ENCODE assay signal across 8 mouse cellular contexts in the genomic region with DNA sequence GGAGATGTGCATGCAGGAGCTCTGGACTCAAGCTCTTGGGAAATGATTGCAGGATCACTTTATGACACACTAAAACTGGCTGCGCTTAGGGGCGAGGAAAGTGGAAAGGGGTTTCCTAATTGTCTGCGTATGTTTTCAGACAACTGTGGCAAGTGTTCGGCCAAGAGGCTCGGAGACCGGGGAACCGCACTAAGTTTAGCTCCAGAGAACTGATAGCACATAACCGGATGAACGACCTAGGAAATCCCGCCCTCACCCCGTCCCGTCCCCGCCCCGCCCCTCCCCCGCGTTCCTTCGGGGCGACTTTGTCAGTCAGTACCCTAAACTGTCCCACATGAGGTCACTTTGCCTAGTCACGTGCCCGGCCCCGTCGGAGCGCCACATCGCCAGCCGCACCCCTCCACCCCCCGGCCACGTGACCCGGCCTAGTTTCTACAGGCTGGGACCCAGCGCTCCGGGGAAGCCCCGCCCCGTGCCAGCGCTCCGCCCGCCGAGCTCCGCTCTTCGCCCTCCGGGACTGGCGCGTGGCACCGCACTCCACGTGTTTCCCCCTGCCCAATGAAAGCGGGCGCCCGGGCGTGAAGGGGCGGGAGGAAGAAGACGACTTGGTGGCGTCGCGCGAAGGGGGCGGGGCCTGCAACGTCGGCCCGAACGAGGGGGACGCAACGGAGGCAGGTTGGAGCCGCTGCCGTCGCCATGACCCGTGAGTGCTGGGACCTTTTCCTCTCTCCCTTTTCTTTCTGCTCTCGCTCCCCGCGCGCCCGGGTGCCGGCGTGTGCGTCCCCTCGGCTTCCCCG. TPM values are rescaled to one million over a fixed set of nuclear protein-coding genes. Genes with fewer than 3 reads are reported as not detected.
DNase-seq lines count a peak whose midpoint lies in the region; ATAC-seq lines count a peak whose summit lies in the region.

TSS of gene Serf2 (plus strand) at position 457 of the 797 bp plus-strand sequence.

- H3K27me3 ChIP-seq in heart, embryonic 14.5 days (ENCODE audit: control insufficient read depth, insufficient read depth, low read length) = no peaks in the 10 kb centered on the region
- H3K27me3 ChIP-seq in liver, embryonic 13.5 days = no peaks in the 10 kb centered on the region
- no peaks in the 10 kb centered on the region for H3K27me3 ChIP-seq in stomach, embryonic 16.5 days (ENCODE audit: control insufficient read depth, insufficient read depth, low read length)

- peak within 1 kb of the TSS; percentile 98 to 99 for H3K4me3 ChIP-seq in heart, embryonic 14.5 days (ENCODE audit: control insufficient read depth in 1 of 2, insufficient read depth in 1 of 2, low read depth in 1 of 2, low read length in 2 of 2)
- H3K4me3 ChIP-seq in liver, embryonic 13.5 days (replicated peaks) = peak within 1 kb of the TSS; percentile 100
- H3K4me3 ChIP-seq in stomach, embryonic 16.5 days (replicated peaks; ENCODE audit: low read length) = peak within 1 kb of the TSS; percentile 94

- under 1% methylated on average over 61 of the region's 74 CpGs for WGBS in heart, embryonic 14.5 days
- under 1% methylated on average over 70 of the region's 74 CpGs for WGBS in liver, embryonic 13.5 days (ENCODE audit: insufficient replicate concordance)
- under 1% methylated on average over 68 of the region's 74 CpGs for WGBS in stomach, embryonic 16.5 days

- H3K36me3 ChIP-seq in heart, embryonic 14.5 days (ENCODE audit: control insufficient read depth, insufficient read depth, low read length) = peaks cover 30% of the 10 kb centered on the region
- H3K36me3 ChIP-seq in liver, embryonic 13.5 days = peaks cover 26% of the 10 kb centered on the region
- no peaks in the 10 kb centered on the region for H3K36me3 ChIP-seq in stomach, embryonic 16.5 days (ENCODE audit: control insufficient read depth, insufficient read depth, low read length)

- peak; percentile 95 for DNase-seq in c-Kit-negative CD71-positive TER-119-positive erythroid progenitor cells, embryonic 14.5 days (ENCODE audit: low read depth, low spot score)
- DNase-seq in fibroblast of lung, adult 2 months (ENCODE audit: low read depth) = peak; percentile 96
- peak; percentile 100 for DNase-seq in kidney, postnatal 14 days
- peak; percentile 100 for DNase-seq in liver, embryonic 13.5 days
- DNase-seq in neural tube, embryonic 10.5 days (ENCODE audit: extremely low spot score, low spot score) = peak; percentile 99

- no peaks in the 10 kb centered on the region for H3K9me3 ChIP-seq in heart, embryonic 14.5 days (ENCODE audit: control insufficient read depth, low read length)
- H3K9me3 ChIP-seq in liver, embryonic 13.5 days (replicated peaks) = no peaks in the 10 kb centered on the region
- H3K9me3 ChIP-seq in stomach, embryonic 16.5 days (replicated peaks; ENCODE audit: control insufficient read depth, low read length) = no peaks in the 10 kb centered on the region

- H3K4me1 ChIP-seq in heart, embryonic 14.5 days (ENCODE audit: control insufficient read depth in 2 of 2, insufficient read depth in 2 of 2, low read length in 2 of 2) = peaks cover 12 to 41% of the 10 kb centered on the region in 2 experiments
- peaks cover 52% of the 10 kb centered on the region for H3K4me1 ChIP-seq in liver, embryonic 13.5 days (replicated peaks)
- peaks cover 22% of the 10 kb centered on the region; the same call in 1 of the 2 replicates for H3K4me1 ChIP-seq in stomach, embryonic 16.5 days (ENCODE audit: control insufficient read depth, insufficient read depth, low read length)

- H3K9ac ChIP-seq in heart, embryonic 14.5 days (ENCODE audit: low read length) = peak within 1 kb of the TSS; percentile 100
- peak within 1 kb of the TSS; percentile 100 for H3K9ac ChIP-seq in liver, embryonic 13.5 days
- peak within 1 kb of the TSS; percentile 96 for H3K9ac ChIP-seq in stomach, embryonic 16.5 days (ENCODE audit: low read length)

- peak within 1 kb of the TSS; percentile 98 to 99 for H3K27ac ChIP-seq in heart, embryonic 14.5 days (replicated peaks in 1 of 2; ENCODE audit: control insufficient read depth in 1 of 2, insufficient read depth in 1 of 2, low read depth in 2 of 2, low read length in 2 of 2)
- peak within 1 kb of the TSS; percentile 93 for H3K27ac ChIP-seq in liver, embryonic 13.5 days
- H3K27ac ChIP-seq in stomach, embryonic 16.5 days (ENCODE audit: low read length) = peak within 1 kb of the TSS; percentile 97

- H3K4me2 ChIP-seq in heart, embryonic 14.5 days (ENCODE audit: low read length) = peak within 1 kb of the TSS; percentile 94
- peak within 1 kb of the TSS; percentile 95 for H3K4me2 ChIP-seq in liver, embryonic 13.5 days
- peak within 1 kb of the TSS; percentile 91 for H3K4me2 ChIP-seq in stomach, embryonic 16.5 days (ENCODE audit: low read depth, low read length)

- ATAC-seq in CD4-positive, CD25-positive, alpha-beta regulatory T cell, adult 4 months = peak; percentile 92
- ATAC-seq in heart, embryonic 14.5 days (ENCODE audit: insufficient number of reproducible peaks, insufficient read depth, low FRiP score, low read depth) = peak; percentile 98
- ATAC-seq in liver, embryonic 13.5 days (ENCODE audit: low read depth) = peak; percentile 97
- ATAC-seq in stomach, embryonic 16.5 days (ENCODE audit: insufficient read depth, low FRiP score) = peak; percentile 98

RNA-seq across cellular contexts. Expression of gene Serf2, which starts in this region (rescaled TPM):
- 100 to 1,000 TPM; 677 to 841 TPM for polyA plus RNA-seq in CD4-positive, CD25-positive, alpha-beta regulatory T cell, adult 4 months (2017; shearing (Covaris generic))
- 675 and 694 TPM in 2 replicates for polyA plus RNA-seq in heart, embryonic 14.5 days (2014; fragmentation: Nextera tagmentation; extraction: Ambion mirVana)
- 269 and 300 TPM in 2 replicates for polyA plus RNA-seq in liver, embryonic 13.5 days (2015; fragmentation: Nextera tagmentation; extraction: Ambion mirVana)
- 439 and 496 TPM in 2 replicates for polyA plus RNA-seq in stomach, embryonic 16.5 days (2015; fragmentation: Nextera tagmentation; extraction: Ambion mirVana)

Comparison
In these comparisons a context has a peak if more than half of its experiments do, and no peak if none do; other contexts are left out.
1. Peak in every context shown above with its lines: DNase-seq, ATAC-seq, H3K4me3 ChIP-seq and H3K27ac ChIP-seq.